In the genomic region with DNA sequence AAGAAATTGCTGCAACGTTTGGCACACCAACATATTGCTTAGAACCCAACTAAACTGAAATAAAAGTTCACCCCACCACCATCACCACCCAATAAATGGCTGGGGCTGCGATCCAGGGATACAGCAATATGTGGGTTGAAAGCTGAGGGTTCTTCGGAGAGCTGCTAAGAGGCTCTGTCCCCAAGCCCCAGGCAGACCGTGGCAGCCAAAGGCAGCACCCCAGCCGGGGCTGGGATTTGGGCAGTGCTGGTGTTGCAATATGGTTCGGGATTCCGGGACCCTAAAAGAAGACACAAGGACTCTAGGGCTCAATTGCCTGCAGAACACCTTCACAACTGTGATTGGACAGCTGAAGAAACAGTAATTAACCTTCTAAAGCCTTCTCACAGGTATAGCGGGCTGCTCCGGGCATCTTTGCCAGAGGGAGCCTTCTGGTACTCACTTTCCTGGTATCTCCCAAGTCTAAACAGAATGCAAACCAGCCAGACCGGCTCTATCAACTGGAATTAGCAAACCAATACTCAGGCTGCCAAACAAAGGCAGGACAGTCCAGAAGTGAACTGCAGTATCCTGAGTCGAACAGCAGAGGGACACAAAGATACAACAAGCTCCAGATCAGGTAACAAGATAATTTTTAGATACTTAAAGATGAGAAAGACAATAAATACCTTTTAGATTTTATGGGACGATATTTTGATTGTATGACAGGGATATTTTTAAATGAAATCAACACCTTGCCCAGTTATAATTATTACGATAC, we compare ENCODE assay signal across 10 mouse cellular contexts.
A peak's percentile ranks its signal among the peaks of the same experiment; 100 is the strongest.
DNase-seq lines count a peak whose midpoint lies in the region; ATAC-seq lines count a peak whose summit lies in the region.
"Had no signal": no experiment of that assay in that cellular context is flagged by ENCODE, and none has a peak within 500 bp of the region (broad histone marks: within the 10 kb centered on the region; RNA-seq: fewer than 3 reads in every experiment).

No protein-coding gene starts in this region.

- no peaks in the 10 kb centered on the region for H3K4me1 ChIP-seq in heart, embryonic 10.5 days
- H3K4me1 ChIP-seq: heart, embryonic 15.5 days had no signal

- peak; percentile 17 to 47 for DNase-seq in heart, adult 18-20 months
- no peak for DNase-seq in heart, embryonic 10.5 days (ENCODE audit: low spot score)
- peak; percentile 37 to 41 for DNase-seq in B cell, adult 2 months
- DNase-seq in brain, adult 2 months (ENCODE audit: low read depth, low spot score): peak; percentile 55
- DNase-seq in fibroblast of lung, adult 2 months (ENCODE audit: low read depth): peak; percentile 20
- DNase-seq in kidney, adult 8-10 months: peak; percentile 16 to 43
- DNase-seq in urinary bladder, postnatal 36 days (ENCODE audit: low spot score in 2 of 2): peak; percentile 15 to 34

- H3K27me3 ChIP-seq in heart, embryonic 10.5 days (ENCODE audit: insufficient read depth, poor library complexity, severe bottlenecking): no peaks in the 10 kb centered on the region
- H3K27me3 ChIP-seq: heart, embryonic 15.5 days had no signal

- no peak overlapping the region for H3K4me3 ChIP-seq in heart, embryonic 10.5 days
- H3K4me3 ChIP-seq: heart, embryonic 15.5 days; myocyte had no signal

- H3K27ac ChIP-seq in heart, embryonic 10.5 days: no peak overlapping the region
- H3K27ac ChIP-seq: heart, embryonic 15.5 days had no signal

- WGBS in heart, embryonic 10.5 days: 47% methylated on average over 13 of the region's 13 CpGs

- H3K9me3 ChIP-seq in heart, embryonic 10.5 days: no peaks in the 10 kb centered on the region
- H3K9me3 ChIP-seq: heart, embryonic 15.5 days had no signal

- no peaks in the 10 kb centered on the region for H3K36me3 ChIP-seq in heart, embryonic 10.5 days
- H3K36me3 ChIP-seq: heart, embryonic 15.5 days had no signal

- peak; percentile 74; the same call in 1 of the 2 replicates for ATAC-seq in megakaryocyte-erythroid progenitor cell, adult 5-6 weeks (replicated peaks; ENCODE audit: low FRiP score, low TSS enrichment, poor library complexity, severe bottlenecking)
